Mouse (Mus musculus) liver, adult 2 months (tissue): ENCODE results near the gene Fgfr2. TPM values are rescaled to one million over a fixed set of nuclear protein-coding genes. Genes with fewer than 3 reads are reported as not detected.
A peak's percentile ranks its signal among the peaks of the same experiment; 100 is the strongest.
"Not testable (repeated sequence)": the region's sequence is repeated elsewhere in the genome, so short reads cannot be mapped to it uniquely, and the experiment has no call there.

Experiments used
- DNase-seq: peaks from one replicate; pipeline ENCODE4 v3.0.0-alpha.2; 2011; ENCODE audit warnings: low read depth, low spot score; ENCODE audit errors: extremely low read depth
- H3K27ac ChIP-seq: fragments of 200-500 bp; replicated peaks from 2 replicates; pipeline ENCODE4 v1.5.1; 2012; ENCODE audit warnings: low read depth, mild to moderate bottlenecking, control low read depth, inconsistent platforms, low read length; ENCODE audit not compliant: insufficient read depth
- H3K27me3 ChIP-seq: fragments of 200-500 bp; 2 replicates; pipeline ENCODE4 v1.6.1; 2012; ENCODE audit warnings: mild to moderate bottlenecking, moderate library complexity, low read length, inconsistent platforms; ENCODE audit not compliant: control insufficient read depth, insufficient read depth
- H3K36me3 ChIP-seq: fragments of 200-500 bp; 2 replicates; pipeline ENCODE4 v1.6.1; 2012; ENCODE audit warnings: low read length, inconsistent platforms; ENCODE audit not compliant: control insufficient read depth, insufficient read depth
- H3K4me1 ChIP-seq: fragments of 200-500 bp; 2 replicates; pipeline ENCODE4 v1.6.1; 2011; ENCODE audit warnings: low read length; ENCODE audit not compliant: control insufficient read depth, insufficient read depth
- H3K4me3 ChIP-seq: fragments of 200-500 bp; 2 replicates; pipeline ENCODE4 v1.5.1; 2011; ENCODE audit warnings: low read depth, mild to moderate bottlenecking, control low read depth, low read length, moderate library complexity; ENCODE audit not compliant: insufficient read depth
- H3K79me2 ChIP-seq: fragments of 200-500 bp; 2 replicates; pipeline ENCODE4 v1.6.1; 2012; ENCODE audit warnings: inconsistent platforms, mild to moderate bottlenecking, low read length, moderate library complexity; ENCODE audit not compliant: control insufficient read depth, insufficient read depth
- H3K9ac ChIP-seq: fragments of 200-500 bp; 2 replicates; pipeline ENCODE4 v1.6.1; 2012; ENCODE audit warnings: low read depth, mild to moderate bottlenecking, control low read depth, inconsistent platforms, low read length
- CTCF ChIP-seq: fragments of 200-500 bp; IDR thresholded peaks from 2 replicates; pipeline ENCODE4 v1.5.1; 2011; ENCODE audit warnings: low read depth, low read length, control low read depth
- POLR2A ChIP-seq: fragments of 200-500 bp; IDR thresholded peaks from 2 replicates; pipeline ENCODE4 v1.6.1; 2011; ENCODE audit warnings: low read length, control low read depth; ENCODE audit not compliant: insufficient read depth; ENCODE audit errors: extremely low read depth
- WGBS: fragments of 180-500 bp; shearing (Covaris S2); methylation state at CpG from one replicate; pipeline ENCODE4 v1.1.7; 2018; 5-methylcytosine and 5-hydroxymethylcytosine counted together
- polyA plus RNA-seq: library from polyadenylated mRNA; depleted of rRNA; stranded (reverse); fragments of >200 nt; gene quantifications from 2 replicates; pipeline ENCODE4 v1.2.3, GENCODE M21; 2012
- total RNA-seq: library from RNA; depleted of rRNA; stranded (reverse); fragments of >200 nt; gene quantifications from 2 replicates; pipeline ENCODE4 v1.2.3, GENCODE M21; 2014

Gene Fgfr2
- total and polyA plus RNA-seq, 2 experiments = 16.7 to 35.2 TPM

DNA sequence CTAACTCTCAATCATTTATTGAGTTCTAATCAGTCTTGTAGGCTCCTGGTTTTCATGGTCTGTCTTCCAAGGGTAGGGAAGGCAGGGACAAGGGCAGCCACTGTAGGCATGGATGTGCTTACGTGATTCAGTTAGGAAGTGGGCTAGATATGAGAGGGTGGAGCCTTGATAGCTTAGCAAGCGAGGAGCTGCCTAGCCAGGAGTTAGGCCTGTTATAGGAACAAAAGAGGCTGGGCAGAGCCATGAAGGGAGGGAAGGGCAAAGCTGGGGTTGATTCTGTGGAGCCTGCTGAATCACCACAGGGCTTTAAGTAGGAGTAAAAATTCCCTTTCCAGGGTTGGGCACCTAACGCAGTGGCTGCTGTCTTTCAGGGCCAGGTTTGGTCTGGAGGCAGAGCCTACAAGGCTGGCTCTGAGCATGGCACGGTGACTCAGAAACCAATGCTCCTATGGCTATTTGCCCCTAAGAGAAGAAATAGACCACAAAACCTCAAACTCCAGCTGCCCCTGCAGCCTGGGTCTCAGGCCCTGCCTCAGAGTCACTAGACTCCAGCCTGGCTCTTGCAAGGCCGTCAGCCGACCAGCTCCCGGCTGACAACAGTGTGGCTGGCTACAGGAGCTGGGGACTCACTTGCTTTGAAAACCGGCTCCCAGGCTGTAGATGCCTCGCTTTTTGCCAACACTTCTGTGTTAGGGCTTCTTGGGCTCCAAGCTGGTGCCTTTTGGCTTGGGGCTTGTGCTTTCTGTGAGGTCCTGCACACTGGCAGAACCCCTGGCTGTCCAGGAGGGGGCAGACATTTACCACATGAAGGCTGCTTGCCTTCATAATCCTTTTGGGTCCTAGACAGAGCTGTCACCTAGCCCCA, 2449.7 kb downstream of the Fgfr2 start:
- TF ChIP-seq CTCF (peak; percentile 86), POLR2A (no peak)
- Histone ChIP-seq H3K9ac (no peak overlapping the region), H3K4me3 (no peak overlapping the region), H3K27ac (no peak overlapping the region), H3K27me3 (no peaks in the 10 kb centered on the region), H3K79me2 (peaks cover 5% of the 10 kb centered on the region; the same call in 1 of the 2 replicates), H3K4me1 (peaks cover 17% of the 10 kb centered on the region), H3K36me3 (peaks cover 4% of the 10 kb centered on the region; the same call in 1 of the 2 replicates)
- no peak for DNase-seq
- WGBS = 81% methylated on average over 9 of the region's 9 CpGs

DNA sequence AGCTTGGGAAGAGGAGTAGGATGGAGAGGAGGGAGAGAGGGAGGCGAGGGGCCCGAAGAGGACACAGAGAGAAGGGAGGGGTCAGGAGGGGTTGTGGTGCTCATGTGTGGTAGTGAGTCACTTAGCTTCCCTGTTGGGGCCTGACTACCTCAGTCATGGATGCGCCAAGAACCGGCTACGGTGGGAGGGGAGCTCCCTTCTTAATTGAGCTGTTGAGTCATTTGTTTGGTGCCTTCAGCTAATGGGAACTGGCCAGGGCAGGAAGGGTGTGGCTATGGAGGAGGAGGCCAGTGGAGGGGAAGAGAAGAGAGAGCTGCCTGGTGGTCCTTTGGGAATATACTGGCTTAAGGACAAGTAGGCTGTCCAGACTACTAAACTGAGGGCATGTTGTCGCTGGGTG, 2451.8 kb downstream of the Fgfr2 start:
- no peak for DNase-seq
- WGBS = 87% methylated on average over 6 of the region's 6 CpGs
- H3K9ac ChIP-seq = no peak overlapping the region
- H3K27ac ChIP-seq = no peak overlapping the region
- TF ChIP-seq CTCF = no peak
- TF ChIP-seq POLR2A = no peak
- no peak overlapping the region for H3K4me3 ChIP-seq
- H3K27me3 ChIP-seq = no peaks in the 10 kb centered on the region
- H3K36me3 ChIP-seq = peaks cover 4% of the 10 kb centered on the region; the same call in 1 of the 2 replicates
- H3K4me1 ChIP-seq = peaks cover 17% of the 10 kb centered on the region
- H3K79me2 ChIP-seq = peaks cover 5% of the 10 kb centered on the region; the same call in 1 of the 2 replicates

DNA sequence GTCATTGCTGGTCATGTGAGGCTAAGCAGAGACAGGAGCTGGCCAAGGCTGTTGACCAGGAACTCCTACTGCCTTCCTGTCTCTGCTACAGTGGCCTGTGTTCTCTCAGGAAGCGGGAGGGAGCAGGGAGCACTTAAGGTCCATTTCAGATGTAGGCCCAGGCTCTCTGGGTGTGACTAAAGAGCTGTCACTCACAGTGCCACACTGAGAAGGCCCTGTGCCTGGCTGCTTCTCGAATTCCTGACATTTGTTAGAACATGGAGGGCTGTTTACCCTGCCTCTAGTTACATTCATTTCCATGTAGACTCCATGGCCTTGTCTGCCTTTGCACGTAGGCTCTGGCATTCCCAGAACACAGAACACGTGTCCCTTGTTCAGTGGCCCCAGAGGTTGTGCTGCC, 2452.8 kb downstream of the Fgfr2 start:
- no peak for DNase-seq
- 76% methylated on average over 4 of the region's 4 CpGs for WGBS
- H3K27ac ChIP-seq = peak overlapping the region; percentile 7; the same call in 1 of the 2 replicates

DNA sequence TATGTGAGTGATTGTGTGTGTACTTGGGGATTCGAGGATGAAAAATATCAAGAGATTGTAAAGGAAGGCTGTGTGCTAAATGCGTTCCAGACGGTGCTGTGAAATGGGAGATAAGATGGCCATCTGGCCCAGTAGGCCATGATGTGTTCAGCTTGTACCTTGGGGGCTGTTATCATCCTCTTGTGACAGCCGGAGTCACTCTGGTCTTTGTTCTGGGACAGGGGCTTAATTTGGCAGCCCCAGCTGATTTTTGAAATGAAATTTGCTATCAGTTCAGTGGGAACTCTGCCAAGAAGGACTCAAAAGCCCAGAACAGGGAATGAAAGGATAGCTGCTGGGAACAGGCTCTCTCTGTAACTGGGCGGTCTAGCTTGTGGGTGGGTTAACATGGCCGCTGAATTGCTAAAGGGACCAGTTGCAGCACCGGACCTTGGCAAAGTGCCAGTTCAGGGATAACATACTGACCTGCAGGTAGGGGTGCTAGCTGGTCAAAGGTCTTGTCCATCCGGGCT, 2453.7 kb downstream of the Fgfr2 start:
- Histone ChIP-seq H3K4me3 (no peak overlapping the region), H3K4me1 (peaks cover 17% of the 10 kb centered on the region), H3K27ac (peak overlapping the region; percentile 34), H3K79me2 (no peaks in the 10 kb centered on the region; the same call in 1 of the 2 replicates), H3K36me3 (no peaks in the 10 kb centered on the region; the same call in 1 of the 2 replicates), H3K27me3 (no peaks in the 10 kb centered on the region), H3K9ac (no peak overlapping the region)
- 37% methylated on average over 8 of the region's 8 CpGs for WGBS
- peak; percentile 62 for DNase-seq
- TF ChIP-seq POLR2A (no peak), CTCF (no peak)

More for the DNA sequence above, 2452.8 kb downstream of the Fgfr2 start:
- peaks cover 17% of the 10 kb centered on the region for H3K4me1 ChIP-seq
- H3K4me3 ChIP-seq = no peak overlapping the region
- H3K27me3 ChIP-seq = no peaks in the 10 kb centered on the region
- H3K9ac ChIP-seq = no peak overlapping the region
- peaks cover 4% of the 10 kb centered on the region; the same call in 1 of the 2 replicates for H3K36me3 ChIP-seq
- no peak for TF ChIP-seq CTCF
- TF ChIP-seq POLR2A = no peak
- H3K79me2 ChIP-seq = peaks cover 4% of the 10 kb centered on the region; the same call in 1 of the 2 replicates

DNA sequence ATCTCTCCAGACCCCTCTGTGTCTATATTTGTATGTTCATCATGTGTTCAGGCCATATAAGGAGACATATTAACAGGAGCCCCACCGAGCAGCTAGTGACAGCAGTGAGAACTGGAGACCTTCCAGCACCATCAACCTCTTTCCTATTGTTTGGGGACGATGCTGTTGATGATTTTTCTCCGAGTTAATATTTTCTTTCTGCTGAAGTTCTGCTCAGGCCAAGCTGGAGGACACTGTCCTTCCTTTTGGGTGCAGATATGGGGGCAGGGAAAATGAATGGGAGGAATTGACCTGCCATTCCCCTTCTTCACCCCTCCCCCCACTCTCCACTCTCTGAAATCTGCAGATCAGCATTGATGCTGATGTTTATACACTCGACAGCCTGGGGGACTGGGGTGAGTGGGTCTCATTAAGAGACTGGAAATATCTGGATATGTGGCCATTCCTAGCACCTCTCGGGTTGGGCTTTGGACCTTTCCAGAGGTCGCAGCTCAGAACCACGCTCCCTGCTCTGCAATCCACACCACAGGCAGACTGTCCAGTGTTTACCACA, 2454.3 kb downstream of the Fgfr2 start:
- 20% methylated on average over 7 of the region's 7 CpGs for WGBS
- Histone ChIP-seq H3K36me3 (no peaks in the 10 kb centered on the region; the same call in 1 of the 2 replicates), H3K27ac (no peak overlapping the region; the same call in 1 of the 2 replicates), H3K4me1 (peaks cover 17% of the 10 kb centered on the region), H3K9ac (no peak overlapping the region), H3K27me3 (no peaks in the 10 kb centered on the region), H3K79me2 (no peaks in the 10 kb centered on the region; the same call in 1 of the 2 replicates), H3K4me3 (no peak overlapping the region)
- no peak for TF ChIP-seq POLR2A
- no peak for TF ChIP-seq CTCF
- peak; percentile 62 for DNase-seq

DNA sequence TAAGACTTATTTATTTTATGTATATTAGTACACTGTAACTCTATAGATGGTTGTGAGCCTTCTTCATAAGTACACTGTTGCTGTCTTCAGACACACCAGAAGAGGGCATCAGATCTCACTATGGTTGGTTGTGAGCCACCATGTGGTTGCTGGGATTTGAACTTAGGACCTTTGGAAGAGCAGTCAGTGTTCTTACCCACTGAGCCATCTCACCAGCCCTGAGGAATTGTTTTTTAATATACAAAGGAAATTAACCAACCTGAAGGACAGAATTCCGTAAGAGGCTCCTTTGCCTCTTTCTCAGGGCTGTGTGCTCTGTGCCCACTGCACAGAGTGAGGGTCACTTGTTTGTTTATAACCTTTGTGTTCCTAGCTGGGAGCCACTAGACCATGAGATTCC, 2455.1 kb downstream of the Fgfr2 start:
- not testable (repeated sequence) for H3K4me3 ChIP-seq, H3K9ac ChIP-seq, H3K36me3 ChIP-seq, DNase-seq, H3K27me3 ChIP-seq, H3K27ac ChIP-seq, H3K79me2 ChIP-seq
- H3K4me1 ChIP-seq = peaks cover 17% of the 10 kb centered on the region
- 100% methylated on average over 1 of the region's 1 CpGs for WGBS
